Mouse (Mus musculus) sigmoid colon, adult 10 weeks (tissue): ENCODE measurements around the gene Hpcal1. TPM values are rescaled to one million over a fixed set of nuclear protein-coding genes. Genes with fewer than 3 reads are reported as not detected.

Experiments used
- polyA plus RNA-seq: library from polyadenylated mRNA; stranded (reverse); fragments of 350-450 nt; fragmentation: Illumina TruSeq; extraction: RNeasy Lipid Tissue Mini Kit (QIAGEN cat#74804); gene quantifications from one replicate; pipeline ENCODE4 v1.2.3, GENCODE M21; 2014; ENCODE audit warnings: low read depth, low replicate concordance

Gene Hpcal1
- 36.5 TPM for polyA plus RNA-seq

DNA sequence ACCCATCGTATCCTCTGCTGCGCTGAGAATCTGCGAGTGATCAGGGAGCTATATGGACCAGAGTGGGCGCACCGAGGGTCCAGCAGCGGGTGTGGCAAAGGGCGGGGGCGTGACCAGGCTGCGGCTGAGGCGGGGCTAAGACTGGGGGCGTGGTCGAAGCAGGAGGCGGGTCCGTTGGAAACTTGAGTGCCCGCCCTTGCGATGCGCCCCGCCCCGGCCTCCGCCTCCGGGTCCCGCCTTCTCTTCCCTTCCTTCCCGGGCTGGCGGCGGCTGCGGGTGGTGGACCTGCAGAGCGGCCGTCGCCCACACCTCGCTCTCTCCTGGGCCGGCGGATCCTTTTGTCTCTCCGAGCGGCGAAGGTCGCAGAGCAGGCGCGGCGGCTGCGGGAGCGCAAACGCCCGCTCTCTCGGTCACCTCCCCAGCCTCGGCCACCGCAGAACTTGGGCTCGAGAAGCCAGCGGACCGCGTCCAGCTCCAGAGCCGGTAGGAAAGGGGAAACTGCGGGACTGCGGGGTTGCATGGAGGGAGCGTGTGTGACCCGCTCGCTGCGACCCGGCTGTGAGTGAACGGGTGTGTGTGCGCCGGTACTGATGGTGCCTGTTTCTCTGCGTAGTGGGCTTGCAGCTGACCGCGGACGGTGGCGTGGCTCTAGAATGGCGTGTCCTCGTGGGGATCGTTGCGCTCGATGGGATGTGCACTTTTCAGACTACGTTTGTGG, at the start of gene Hpcal1:
Gene Hpcal1, plus strand, starts transcription at position 293 of the 718 bp plus-strand sequence.

Other genes with a start within 250 kb of the Hpcal1 start
- 122 TPM for gene Odc1, start 146.1 kb upstream of the Hpcal1 start, polyA plus RNA-seq